Mouse (Mus musculus) megakaryocyte-erythroid progenitor cell, adult 5 weeks (primary cell): Measurements from ENCODE around the gene Cpb2. TPM values are rescaled to one million over a fixed set of nuclear protein-coding genes. Genes with fewer than 3 reads are reported as not detected.

Experiments
- polyA plus RNA-seq: library from polyadenylated mRNA; stranded (reverse); fragments of >175 nt; gene quantifications from 2 replicates; pipeline ENCODE4 v1.2.3, GENCODE M21; 2012

Gene Cpb2
- polyA plus RNA-seq = not detected in 2 replicates

GRCm38 (mm10) chr14:75242087-75242486 is at the start of gene Cpb2:
Gene Cpb2 (plus strand): TSS chr14:75242287.

GRCm38 (mm10) chr14:75284193-75284915 is 42.3 kb downstream of the Cpb2 start, which contains the start of gene Zc3h13:
Gene Zc3h13 (plus strand): TSS chr14:75284373.

Other genes with a start within 250 kb of the Cpb2 start
- 0.08 and 0.17 TPM in 2 replicates for gene Rubcnl, start 226.3 kb upstream of the Cpb2 start, polyA plus RNA-seq
- not detected in 2 replicates for gene Lrrc63, start 111.4 kb upstream of the Cpb2 start, polyA plus RNA-seq
- gene Lcp1, start 111.2 kb upstream of the Cpb2 start, polyA plus RNA-seq = 43.1 and 43.2 TPM in 2 replicates
- gene Zc3h13, start 42.1 kb downstream of the Cpb2 start, polyA plus RNA-seq = 16.2 and 32.1 TPM in 2 replicates
- not detected in 2 replicates for gene Siah3, start 213.7 kb downstream of the Cpb2 start, polyA plus RNA-seq